Mouse (Mus musculus) embryonic fibroblast, embryonic 13.5 days (primary cell): ENCODE results near the gene Calcoco2.
"Not testable (repeated sequence)": the region's sequence is repeated elsewhere in the genome, so short reads cannot be mapped to it uniquely, and the experiment has no call there.

Experiments
- CTCF ChIP-seq: IDR thresholded peaks from 2 replicates; pipeline ENCODE4 v1.5.1; 2011; ENCODE audit warnings: mild to moderate bottlenecking, control low read depth, low read length, moderate library complexity, borderline replicate concordance; ENCODE audit not compliant: insufficient read depth
- POLR2A ChIP-seq: IDR thresholded peaks from 2 replicates; pipeline ENCODE4 v1.6.1; 2011; ENCODE audit warnings: low read depth, mild to moderate bottlenecking, control low read depth, low read length, moderate library complexity

GRCm38 (mm10) chr11:96116925-96117324, 5.2 kb upstream of the Calcoco2 start:
- not testable (repeated sequence) for TF ChIP-seq CTCF, POLR2A
